Mouse (Mus musculus) heart, postnatal 0 days (tissue): ENCODE measurements around the gene Ugt1a10. TPM values are rescaled to one million over a fixed set of nuclear protein-coding genes. Genes with fewer than 3 reads are reported as not detected.
"Not testable (repeated sequence)": the region's sequence is repeated elsewhere in the genome, so short reads cannot be mapped to it uniquely, and the experiment has no call there.

Experiments used
- ATAC-seq: fragments of 200-750 bp; cut with Nextera tagmentation; 2 replicates; pipeline ENCODE4 v1.8.0; 2017; ENCODE audit warnings: low read depth, moderate number of reproducible peaks, moderate library complexity; ENCODE audit not compliant: insufficient read depth
- DNase-seq: peaks from one replicate; pipeline ENCODE4 v3.0.0-alpha.2; 2016; ENCODE audit warnings: low spot score
- H3K27ac ChIP-seq: fragments of 300-500 bp; sonication (generic); 2 replicates; pipeline ENCODE4 v1.5.1; 2014; ENCODE audit warnings: low read depth, mild to moderate bottlenecking
- H3K27me3 ChIP-seq: fragments of 300-500 bp; sonication (generic); 2 replicates; pipeline ENCODE4 v1.6.1; 2014; ENCODE audit warnings: low read length, mixed read lengths; ENCODE audit not compliant: control insufficient read depth, insufficient read depth
- H3K36me3 ChIP-seq: fragments of 300-500 bp; sonication (generic); replicated peaks from 2 replicates; pipeline ENCODE4 v1.6.1; 2014; ENCODE audit warnings: low read length, mixed read lengths; ENCODE audit not compliant: control insufficient read depth, insufficient read depth
- H3K4me1 ChIP-seq: fragments of 300-500 bp; sonication (generic); 2 replicates; pipeline ENCODE4 v1.6.1; 2014; ENCODE audit warnings: antibody characterized with exemption; ENCODE audit not compliant: control insufficient read depth, insufficient read depth
- H3K4me2 ChIP-seq: fragments of 300-500 bp; sonication (generic); 2 replicates; pipeline ENCODE4 v1.6.1; 2014; ENCODE audit warnings: low read depth, mild to moderate bottlenecking, low read length, moderate library complexity
- H3K4me3 ChIP-seq: fragments of 300-500 bp; sonication (generic); 2 replicates; pipeline ENCODE4 v1.5.1; 2014; ENCODE audit warnings: low read depth, low read length
- H3K9ac ChIP-seq: fragments of 300-500 bp; sonication (generic); replicated peaks from 2 replicates; pipeline ENCODE4 v1.6.1; 2014; ENCODE audit warnings: low read depth, low read length, mixed read lengths
- H3K9me3 ChIP-seq: fragments of 300-500 bp; sonication (generic); replicated peaks from 2 replicates; pipeline ENCODE4 v1.6.1; 2016; ENCODE audit warnings: low read length; ENCODE audit not compliant: control insufficient read depth
- CTCF ChIP-seq: IDR thresholded peaks from 2 replicates; pipeline ENCODE4 v1.5.1; 2016; ENCODE audit warnings: antibody characterized with exemption, control low read depth, low read depth
- EP300 ChIP-seq: IDR thresholded peaks from 2 replicates; pipeline ENCODE4 v1.6.1; 2016; ENCODE audit warnings: antibody characterized with exemption, low read depth
- WGBS: fragments of 180-500 bp; shearing (Covaris S2); extraction: QIAGEN DNeasy Blood & Tissue Kit; methylation state at CpG from one replicate; pipeline ENCODE4 v1.1.7; 2014; 5-methylcytosine and 5-hydroxymethylcytosine counted together
- polyA plus RNA-seq: library from polyadenylated mRNA; unstranded; fragments of >200 nt; fragmentation: Nextera tagmentation; extraction: Ambion mirVana; gene quantifications from 2 replicates; pipeline ENCODE4 v1.2.1, GENCODE M21; 2015
- total RNA-seq: library from RNA; depleted of rRNA; stranded (reverse); fragments of >200 nt; gene quantifications from 2 replicates; pipeline ENCODE4 v1.2.3, GENCODE M21; 2014; ENCODE audit warnings: low replicate concordance

Gene Ugt1a10
- total and polyA plus RNA-seq, 2 experiments from 2014 or later = not detected

DNA sequence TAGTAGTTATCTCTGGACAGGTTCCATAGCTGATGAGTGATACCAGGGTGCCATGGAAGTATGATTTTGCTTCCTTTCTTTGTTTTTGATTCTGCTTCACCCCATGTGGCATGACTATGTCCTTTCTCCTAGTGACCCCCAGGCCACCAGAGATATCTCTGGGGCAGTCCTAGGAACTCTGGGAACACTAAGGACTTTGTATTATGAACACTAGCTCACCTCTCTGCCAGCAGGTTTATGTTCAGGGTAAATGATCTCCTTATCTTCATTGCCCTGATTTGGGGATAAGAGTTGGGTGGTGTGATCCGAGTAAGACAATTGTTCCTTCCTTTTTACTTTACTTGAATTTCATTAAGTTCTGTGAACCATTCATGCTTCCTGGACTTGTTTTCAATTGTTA is 30.9 kb downstream of the Ugt1a10 start:
- no peak for TF ChIP-seq EP300
- TF ChIP-seq CTCF = no peak
- Histone ChIP-seq H3K9me3 (no peaks in the 10 kb centered on the region), H3K4me2 (no peak overlapping the region), H3K9ac (no peak overlapping the region), H3K4me3 (no peak overlapping the region), H3K4me1 (no peaks in the 10 kb centered on the region), H3K36me3 (no peaks in the 10 kb centered on the region), H3K27ac (no peak overlapping the region), H3K27me3 (no peaks in the 10 kb centered on the region)
- 49% methylated on average over 1 of the region's 1 CpGs for WGBS
- DNase-seq (no peak), ATAC-seq (no peak)

DNA sequence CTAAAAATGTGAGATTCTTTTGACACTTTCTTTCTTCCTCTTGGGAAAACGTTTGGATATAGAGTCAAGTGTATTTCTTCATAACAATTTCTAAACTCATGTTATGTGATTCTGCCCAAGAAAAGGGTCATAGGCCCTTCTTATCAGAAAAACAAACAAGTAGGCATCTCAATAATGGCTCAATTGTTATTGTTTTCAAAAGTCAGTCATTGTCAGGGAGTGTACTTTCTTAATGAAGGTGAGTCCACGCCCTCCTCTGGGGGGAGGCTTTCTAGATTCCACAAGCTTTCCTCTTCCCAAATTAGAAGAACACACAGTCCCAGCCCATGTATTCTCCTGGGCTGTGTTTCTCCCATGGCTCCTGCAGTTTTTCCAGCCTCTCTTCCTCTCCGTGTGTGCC is 32.3 kb downstream of the Ugt1a10 start, which contains the start of gene Ugt1a8:
Gene Ugt1a8, plus strand, starts transcription at position 301 of the 400 bp plus-strand sequence.
- Histone ChIP-seq H3K9ac (no peak within 1 kb of the TSS), H3K9me3 (no peaks in the 10 kb centered on the region), H3K4me1 (no peaks in the 10 kb centered on the region), H3K27ac (no peak within 1 kb of the TSS), H3K4me2 (no peak within 1 kb of the TSS), H3K36me3 (no peaks in the 10 kb centered on the region), H3K27me3 (no peaks in the 10 kb centered on the region), H3K4me3 (no peak within 1 kb of the TSS)
- TF ChIP-seq CTCF (no peak), EP300 (no peak)
- WGBS = 63% methylated on average over 3 of the region's 3 CpGs
- DNase-seq (no peak), ATAC-seq (no peak)

DNA sequence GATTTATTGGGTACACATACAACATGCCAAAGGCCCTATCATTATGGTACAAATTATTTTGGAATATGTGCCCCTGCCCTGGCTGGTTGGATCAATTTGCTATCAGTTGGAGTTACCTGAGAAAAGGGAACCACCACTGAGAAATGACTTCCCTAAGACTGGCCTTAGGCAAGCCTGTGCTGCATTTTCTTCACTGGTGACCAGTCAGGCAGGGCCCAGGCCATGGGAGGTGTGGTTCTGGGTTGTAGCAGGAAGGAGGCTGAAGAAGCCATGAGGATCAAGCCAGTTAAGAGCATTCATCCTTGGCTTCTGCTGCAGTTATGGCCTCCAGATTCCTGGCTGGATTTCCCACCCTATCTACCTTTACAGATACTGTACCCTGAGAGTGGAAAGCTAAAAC is 37.2 kb downstream of the Ugt1a10 start:
- no peaks in the 10 kb centered on the region for H3K27me3 ChIP-seq
- no peak overlapping the region for H3K4me2 ChIP-seq
- no peak for ATAC-seq
- H3K27ac ChIP-seq = no peak overlapping the region
- H3K9ac ChIP-seq = no peak overlapping the region
- H3K9me3 ChIP-seq = no peaks in the 10 kb centered on the region
- TF ChIP-seq EP300 (no peak), CTCF (no peak)
- no peak overlapping the region for H3K4me3 ChIP-seq
- no peaks in the 10 kb centered on the region for H3K4me1 ChIP-seq
- no peaks in the 10 kb centered on the region for H3K36me3 ChIP-seq
- DNase-seq = no peak

DNA sequence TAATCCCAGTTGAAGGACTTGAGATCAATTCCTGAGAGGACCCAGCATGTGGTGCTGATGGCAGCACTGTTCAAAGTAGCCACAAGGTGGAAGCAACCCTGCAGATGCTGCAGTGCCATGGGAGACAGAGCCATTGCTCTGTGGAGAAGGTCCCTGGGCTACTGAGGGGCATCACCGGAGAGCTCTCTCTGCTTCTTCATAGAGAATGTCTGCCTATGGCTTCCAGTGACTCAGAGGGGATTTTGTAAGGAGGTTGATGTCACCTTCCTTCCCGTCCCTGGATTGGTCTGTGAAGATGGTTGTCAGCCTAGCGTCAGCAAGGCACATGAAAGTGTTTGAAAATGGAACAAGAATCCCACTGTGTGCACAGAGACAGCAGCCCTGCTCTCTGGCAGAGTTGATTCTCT is 39.1 kb downstream of the Ugt1a10 start:
- not testable (repeated sequence) for H3K9ac ChIP-seq, H3K36me3 ChIP-seq, H3K27ac ChIP-seq, H3K27me3 ChIP-seq, DNase-seq, H3K4me2 ChIP-seq, ATAC-seq, H3K4me1 ChIP-seq, H3K4me3 ChIP-seq, H3K9me3 ChIP-seq
- WGBS = 54% methylated on average over 3 of the region's 3 CpGs
- peak; percentile 41 for TF ChIP-seq CTCF

DNA sequence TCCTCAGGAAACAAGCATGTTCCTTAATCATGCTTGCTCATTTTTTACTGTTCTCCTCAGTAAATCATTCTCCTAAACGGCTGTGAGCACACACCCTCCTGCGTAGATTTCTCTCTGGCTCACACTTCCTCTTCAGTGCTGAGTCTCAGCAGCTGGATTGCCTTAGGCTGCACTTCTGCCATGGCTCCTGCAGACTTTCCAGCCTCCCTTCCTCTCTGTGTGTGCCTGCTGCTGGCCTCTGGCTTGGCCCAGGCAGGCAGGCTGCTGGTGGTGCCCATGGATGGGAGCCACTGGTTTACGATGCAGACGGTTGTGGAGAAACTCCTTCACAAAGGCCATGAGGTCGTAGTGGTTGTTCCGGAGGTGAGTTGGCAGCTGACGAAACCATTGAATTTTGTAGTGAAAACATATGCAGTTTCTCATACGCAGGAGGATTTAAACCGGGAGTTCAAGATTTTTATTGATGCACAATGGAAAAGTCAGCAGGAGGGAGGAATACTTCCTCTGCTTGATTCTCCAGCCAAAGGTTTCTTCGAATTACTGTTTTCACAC is 39.8 kb downstream of the Ugt1a10 start, which contains the start of gene Ugt1a7c:
Gene Ugt1a7c, plus strand, starts transcription at position 122 of the 552 bp plus-strand sequence.
- WGBS = 50% methylated on average over 10 of the region's 10 CpGs
- DNase-seq (peak; percentile 18), ATAC-seq (no peak)
- no peaks in the 10 kb centered on the region for H3K36me3 ChIP-seq
- no peaks in the 10 kb centered on the region for H3K9me3 ChIP-seq
- no peak for TF ChIP-seq CTCF
- no peak for TF ChIP-seq EP300
- H3K9ac ChIP-seq = no peak within 1 kb of the TSS
- H3K4me2 ChIP-seq = no peak within 1 kb of the TSS; the same call in 1 of the 2 replicates
- no peaks in the 10 kb centered on the region for H3K4me1 ChIP-seq
- no peaks in the 10 kb centered on the region for H3K27me3 ChIP-seq
- peak within 1 kb of the TSS; percentile 11; the same call in 1 of the 2 replicates for H3K4me3 ChIP-seq
- 0 out of 2 replicates have a peak within 1 kb of the TSS, but pooled peaks have one; percentile 26 for H3K27ac ChIP-seq

DNA sequence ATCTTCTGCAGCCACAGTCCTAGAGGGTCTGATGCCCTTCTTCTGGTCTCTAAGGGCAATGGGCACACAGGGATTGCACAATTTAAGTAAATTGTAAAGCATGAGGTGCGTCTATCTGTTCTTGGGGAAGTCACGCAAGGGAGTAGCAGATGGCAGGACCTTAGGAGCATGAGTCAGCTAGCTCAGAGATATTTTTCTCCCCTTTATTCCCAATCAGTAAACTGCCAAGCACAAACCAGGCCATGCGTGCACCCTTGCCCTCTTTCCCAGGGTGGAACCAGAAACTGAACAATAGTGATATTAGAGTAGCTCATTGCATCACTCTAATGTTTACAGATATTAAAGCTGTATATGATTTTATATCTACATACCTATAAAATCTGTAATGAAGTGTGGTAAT is 43.4 kb downstream of the Ugt1a10 start:
- WGBS = 74% methylated on average over 3 of the region's 3 CpGs
- H3K9ac ChIP-seq = not testable (repeated sequence)

DNA sequence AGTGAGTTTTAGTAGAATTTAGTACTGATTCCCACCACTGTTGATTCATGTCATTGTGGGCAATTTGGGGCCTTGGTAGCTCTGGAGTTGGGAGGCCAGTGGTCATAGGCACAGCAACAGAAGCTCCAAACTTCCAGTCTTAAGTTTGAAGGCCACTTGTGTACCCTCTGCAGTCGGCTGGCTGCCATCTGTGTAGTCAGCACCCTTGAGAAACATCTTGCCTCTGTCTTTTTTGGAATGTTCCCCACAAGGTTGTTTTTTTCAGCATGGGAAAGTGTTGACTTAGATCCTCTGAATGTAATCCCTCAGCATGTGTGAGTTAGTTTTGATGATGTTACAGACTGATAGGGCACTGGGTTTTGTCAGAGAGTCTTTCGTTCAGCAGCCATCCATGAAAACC is 44.5 kb downstream of the Ugt1a10 start:
- ATAC-seq, H3K9me3 ChIP-seq, H3K27ac ChIP-seq, H3K4me3 ChIP-seq, H3K4me2 ChIP-seq, H3K27me3 ChIP-seq, H3K36me3 ChIP-seq, H3K9ac ChIP-seq, DNase-seq, H3K4me1 ChIP-seq: not testable (repeated sequence)
- 78% methylated on average over 2 of the region's 2 CpGs for WGBS

More for the DNA sequence above, 43.4 kb downstream of the Ugt1a10 start:
- H3K4me2 ChIP-seq, DNase-seq, H3K9me3 ChIP-seq, H3K4me3 ChIP-seq, H3K27me3 ChIP-seq, H3K27ac ChIP-seq, H3K4me1 ChIP-seq, H3K36me3 ChIP-seq, ATAC-seq: not testable (repeated sequence)

DNA sequence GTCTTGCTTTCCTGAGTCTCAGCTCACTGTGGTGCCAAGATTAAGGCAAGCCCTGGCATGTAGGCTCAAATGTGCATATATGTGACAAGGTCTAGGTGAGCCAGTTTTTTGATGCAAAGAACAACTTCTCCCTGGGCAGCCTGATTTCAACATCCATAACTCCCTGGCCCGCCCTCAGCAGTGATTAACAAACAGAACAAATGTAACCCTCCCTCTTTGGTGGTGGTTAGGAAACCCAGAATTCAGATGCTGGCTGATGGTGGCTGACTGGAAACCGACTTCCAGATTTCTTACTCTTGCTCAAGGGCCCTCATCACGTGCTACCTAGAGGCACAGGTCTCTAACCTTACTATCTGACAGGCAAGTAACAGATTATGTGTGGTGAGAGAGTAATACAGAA is 47.8 kb downstream of the Ugt1a10 start, which contains the start of gene Ugt1a6b:
Gene Ugt1a6b, plus strand, starts transcription at position 234 of the 400 bp plus-strand sequence.
- 42% methylated on average over 3 of the region's 3 CpGs for WGBS
- DNase-seq, H3K36me3 ChIP-seq, H3K27ac ChIP-seq, H3K4me3 ChIP-seq, H3K27me3 ChIP-seq, H3K9me3 ChIP-seq, H3K4me2 ChIP-seq, H3K9ac ChIP-seq, H3K4me1 ChIP-seq, ATAC-seq: not testable (repeated sequence)
